11 mouse cellular contexts compared by ENCODE assay signal in the genomic region with DNA sequence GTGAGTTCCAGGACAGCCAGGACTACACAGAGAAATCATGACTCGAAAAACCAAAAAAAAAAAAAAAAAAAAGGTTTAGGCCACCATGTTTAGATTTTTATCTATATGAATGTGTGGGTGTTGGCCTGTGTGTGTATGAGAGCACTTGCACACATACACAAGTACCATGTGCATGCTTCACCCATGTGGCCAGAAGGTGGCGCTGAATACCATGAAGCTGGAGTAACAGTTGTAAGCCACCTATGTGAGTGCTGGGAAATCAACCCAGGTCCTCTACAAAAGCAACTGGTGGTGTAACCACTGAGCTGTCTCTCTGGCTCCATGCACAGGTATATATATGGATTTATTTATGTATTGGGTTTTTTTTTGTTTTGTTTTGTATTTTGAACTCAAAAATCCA. TPM values are rescaled to one million over a fixed set of nuclear protein-coding genes. Genes with fewer than 3 reads are reported as not detected.
DNase-seq lines count a peak whose midpoint lies in the region; ATAC-seq and TF ChIP-seq lines count a peak whose summit lies in the region.
"Had no signal": no experiment of that assay in that cellular context is flagged by ENCODE, and none has a peak within 500 bp of the region (broad histone marks: within the 10 kb centered on the region; RNA-seq: fewer than 3 reads in every experiment).

No protein-coding gene starts in this region.

- TF ChIP-seq CTCF in kidney, adult 2 months (conservative IDR thresholded peaks at IDR 0.05; ENCODE audit: insufficient read depth, insufficient read length, low read depth, low read length): peak; percentile 61

- DNase-seq in kidney, adult 2 months: peak; percentile 23
- peak; percentile 53 for DNase-seq in CD4-positive helper T cell, adult 2 months (ENCODE audit: low read depth, low spot score)
- DNase-seq in WW6 (ENCODE audit: low read depth, low spot score): peak; percentile 53
- no peak for DNase-seq in urinary bladder, adult 2 months (ENCODE audit: low spot score)
- DNase-seq in hindbrain, embryonic 14.5 days (ENCODE audit: low spot score): no peak
- DNase-seq in urinary bladder, adult 18-20 months (ENCODE audit: low spot score in 2 of 2): no peak
- DNase-seq: layer of hippocampus, postnatal 36 days had no signal

- H3K4me3 ChIP-seq in kidney, adult 2 months (ENCODE audit: insufficient read depth, low read depth, low read length): no peak overlapping the region
- H3K4me3 ChIP-seq in kidney, embryonic 14.5 days (ENCODE audit: low read length): no peak overlapping the region
- no peak overlapping the region for H3K4me3 ChIP-seq in hindbrain, embryonic 14.5 days (replicated peaks; ENCODE audit: low read length)
- H3K4me3 ChIP-seq: hindbrain, embryonic 10.5 days; midbrain, embryonic 12.5 days had no signal

- H3K4me2 ChIP-seq in kidney, embryonic 14.5 days (replicated peaks; ENCODE audit: low read depth, low read length): no peak overlapping the region
- no peak overlapping the region for H3K4me2 ChIP-seq in hindbrain, embryonic 14.5 days (replicated peaks)
- H3K4me2 ChIP-seq: midbrain, embryonic 12.5 days had no signal

- WGBS in kidney, adult 2 months: 61% methylated on average over 2 of the region's 2 CpGs
- WGBS in kidney, embryonic 14.5 days: 55% methylated on average over 2 of the region's 2 CpGs
- 54% methylated on average over 2 of the region's 2 CpGs for WGBS in hindbrain, embryonic 14.5 days

- no peaks in the 10 kb centered on the region for H3K36me3 ChIP-seq in kidney, adult 2 months (ENCODE audit: control insufficient read depth, insufficient read depth, low read length)
- H3K36me3 ChIP-seq in kidney, embryonic 14.5 days (ENCODE audit: control insufficient read depth, insufficient read depth, low read length): peaks cover 8% of the 10 kb centered on the region
- peaks cover 14% of the 10 kb centered on the region for H3K36me3 ChIP-seq in hindbrain, embryonic 14.5 days (replicated peaks; ENCODE audit: control insufficient read depth, insufficient read depth)

- H3K27ac ChIP-seq in kidney, adult 2 months (ENCODE audit: insufficient read depth, low read depth, low read length): no peak overlapping the region
- no peak overlapping the region for H3K27ac ChIP-seq in kidney, embryonic 14.5 days (ENCODE audit: low read depth, low read length)
- no peak overlapping the region for H3K27ac ChIP-seq in hindbrain, embryonic 14.5 days
- H3K27ac ChIP-seq: hindbrain, embryonic 10.5 days; midbrain, embryonic 12.5 days had no signal

- no peak for ATAC-seq in kidney, embryonic 14.5 days (ENCODE audit: low FRiP score, low TSS enrichment)
- 0 out of 2 replicates have a peak, but pooled peaks have one; percentile 33 for ATAC-seq in megakaryocyte, adult 5-6 weeks (ENCODE audit: poor library complexity, severe bottlenecking)
- no peak for ATAC-seq in hindbrain, embryonic 14.5 days (ENCODE audit: low FRiP score)

- H3K4me1 ChIP-seq in kidney, adult 2 months (ENCODE audit: control insufficient read depth, insufficient read depth, low read length): no peaks in the 10 kb centered on the region
- no peaks in the 10 kb centered on the region for H3K4me1 ChIP-seq in kidney, embryonic 14.5 days (ENCODE audit: control insufficient read depth, insufficient read depth, low read length)
- no peaks in the 10 kb centered on the region for H3K4me1 ChIP-seq in hindbrain, embryonic 14.5 days (replicated peaks; ENCODE audit: control insufficient read depth, insufficient read depth, low read length)

- no peaks in the 10 kb centered on the region; the same call in 1 of the 2 replicates for H3K9me3 ChIP-seq in kidney, embryonic 14.5 days (ENCODE audit: control insufficient read depth, low read length)
- no peaks in the 10 kb centered on the region for H3K9me3 ChIP-seq in hindbrain, embryonic 14.5 days (ENCODE audit: control insufficient read depth, low read length)
- H3K9me3 ChIP-seq: hindbrain, embryonic 10.5 days; midbrain, embryonic 12.5 days had no signal

- TF ChIP-seq POLR2A in kidney, adult 2 months (IDR thresholded peaks at IDR 0.05; ENCODE audit: low read depth, low read length): no peak

- no peak overlapping the region for H3K9ac ChIP-seq in kidney, embryonic 14.5 days (ENCODE audit: low read depth, low read length)
- H3K9ac ChIP-seq in hindbrain, embryonic 14.5 days: no peak overlapping the region
- H3K9ac ChIP-seq: midbrain, embryonic 12.5 days had no signal

- H3K27me3 ChIP-seq in kidney, adult 2 months (replicated peaks; ENCODE audit: control insufficient read depth, insufficient read depth, low read length): no peaks in the 10 kb centered on the region
- no peaks in the 10 kb centered on the region for H3K27me3 ChIP-seq in kidney, embryonic 14.5 days (ENCODE audit: control insufficient read depth, insufficient read depth, low read length)
- no peaks in the 10 kb centered on the region for H3K27me3 ChIP-seq in hindbrain, embryonic 14.5 days (ENCODE audit: control insufficient read depth, insufficient read depth, low read length)
- H3K27me3 ChIP-seq: midbrain, embryonic 12.5 days had no signal

RNA-seq across cellular contexts. Expression of a gene that starts 11.7 kb away (rescaled TPM):
- 0.20 and 0.52 TPM in 2 replicates for polyA plus RNA-seq in kidney, adult 2 months (2012; rRNA removed)
- polyA plus RNA-seq in kidney, embryonic 14.5 days (2014; fragmentation: Nextera tagmentation; extraction: Ambion mirVana): 0.11 and 0.24 TPM in 2 replicates
- 0.50 and 0.58 TPM in 2 replicates for total RNA-seq in megakaryocyte, adult 5-6 weeks (2015)
- 0.40 and 0.89 TPM in 2 replicates for total RNA-seq in megakaryocyte, adult 5-6 weeks (2017)
- polyA plus RNA-seq in urinary bladder, adult 2 months (2012; rRNA removed): 1.1 and 1.2 TPM in 2 replicates
- 0.09 and 0.32 TPM in 2 replicates for polyA plus RNA-seq in hindbrain, embryonic 14.5 days (2014; fragmentation: Nextera tagmentation; extraction: Ambion mirVana)

RNA-seq across cellular contexts. Expression of a gene that starts 17.2 kb away (rescaled TPM):
- 22.2 and 26.1 TPM in 2 replicates for polyA plus RNA-seq in kidney, adult 2 months (2012; rRNA removed)
- 50.6 and 58.9 TPM in 2 replicates for polyA plus RNA-seq in kidney, embryonic 14.5 days (2014; fragmentation: Nextera tagmentation; extraction: Ambion mirVana)
- 0.82 and 1.5 TPM in 2 replicates for total RNA-seq in megakaryocyte, adult 5-6 weeks (2015)
- 3.4 and 4.3 TPM in 2 replicates for total RNA-seq in megakaryocyte, adult 5-6 weeks (2017)
- polyA plus RNA-seq in urinary bladder, adult 2 months (2012; rRNA removed): 21.7 and 22.7 TPM in 2 replicates
- polyA plus RNA-seq in hindbrain, embryonic 14.5 days (2014; fragmentation: Nextera tagmentation; extraction: Ambion mirVana): 35.9 and 37.2 TPM in 2 replicates

RNA-seq across cellular contexts. Expression of a gene that starts 18.7 kb away (rescaled TPM):
- 173 and 180 TPM in 2 replicates for polyA plus RNA-seq in kidney, adult 2 months (2012; rRNA removed)
- polyA plus RNA-seq in kidney, embryonic 14.5 days (2014; fragmentation: Nextera tagmentation; extraction: Ambion mirVana): 187 and 208 TPM in 2 replicates
- 33.9 and 40.6 TPM in 2 replicates for total RNA-seq in megakaryocyte, adult 5-6 weeks (2015)
- 38.2 and 47.8 TPM in 2 replicates for total RNA-seq in megakaryocyte, adult 5-6 weeks (2017)
- 119 TPM in 2 replicates for polyA plus RNA-seq in urinary bladder, adult 2 months (2012; rRNA removed)
- polyA plus RNA-seq in hindbrain, embryonic 14.5 days (2014; fragmentation: Nextera tagmentation; extraction: Ambion mirVana): 222 and 230 TPM in 2 replicates

RNA-seq across cellular contexts. Expression of a gene that starts 27.0 kb away (rescaled TPM):
- polyA plus RNA-seq in kidney, adult 2 months (2012; rRNA removed): 183 and 212 TPM in 2 replicates
- 140 and 196 TPM in 2 replicates for polyA plus RNA-seq in kidney, embryonic 14.5 days (2014; fragmentation: Nextera tagmentation; extraction: Ambion mirVana)
- total RNA-seq in megakaryocyte, adult 5-6 weeks (2015): 30.3 and 30.7 TPM in 2 replicates
- 33.3 and 38.7 TPM in 2 replicates for total RNA-seq in megakaryocyte, adult 5-6 weeks (2017)
- 90.0 and 93.9 TPM in 2 replicates for polyA plus RNA-seq in urinary bladder, adult 2 months (2012; rRNA removed)
- 260 and 276 TPM in 2 replicates for polyA plus RNA-seq in hindbrain, embryonic 14.5 days (2014; fragmentation: Nextera tagmentation; extraction: Ambion mirVana)

RNA-seq across cellular contexts. Expression of a gene that starts 48.0 kb away (rescaled TPM):
- 36.0 and 37.1 TPM in 2 replicates for polyA plus RNA-seq in kidney, adult 2 months (2012; rRNA removed)
- 16.1 and 18.1 TPM in 2 replicates for polyA plus RNA-seq in kidney, embryonic 14.5 days (2014; fragmentation: Nextera tagmentation; extraction: Ambion mirVana)
- 25.0 and 27.0 TPM in 2 replicates for total RNA-seq in megakaryocyte, adult 5-6 weeks (2015)
- 8.8 and 14.5 TPM in 2 replicates for total RNA-seq in megakaryocyte, adult 5-6 weeks (2017)
- 30.0 and 39.0 TPM in 2 replicates for polyA plus RNA-seq in urinary bladder, adult 2 months (2012; rRNA removed)
- 12.4 and 14.4 TPM in 2 replicates for polyA plus RNA-seq in hindbrain, embryonic 14.5 days (2014; fragmentation: Nextera tagmentation; extraction: Ambion mirVana)

Comparison
In these comparisons a context has a peak if more than half of its experiments do, and no peak if none do; other contexts are left out.
1. DNase-seq: peak in kidney, adult 2 months (single experiment), CD4-positive helper T cell, adult 2 months (single experiment) and WW6 (single experiment); none in urinary bladder, adult 2 months (single experiment), hindbrain, embryonic 14.5 days (single experiment) and urinary bladder, adult 18-20 months (0 of 2).